Mouse (Mus musculus): Measurements from ENCODE around the gene Lrfn1.

GRCm38 (mm10) chr7:28484192-28484591, 32.4 kb downstream of the Lrfn1 start:
- TF ChIP-seq CTCF (IDR thresholded peaks at IDR 0.05; ENCODE audit: borderline replicate concordance, insufficient read depth, low read depth, low read length) (no peak), POLR2A (IDR thresholded peaks at IDR 0.05; ENCODE audit: borderline replicate concordance, insufficient read depth, low read length) (no peak)
